Mouse (Mus musculus) heart, embryonic 11.5 days (tissue): ENCODE data around the gene Wars2. TPM values are rescaled to one million over a fixed set of nuclear protein-coding genes. Genes with fewer than 3 reads are reported as not detected.
A peak's percentile ranks its signal among the peaks of the same experiment; 100 is the strongest.

ENCODE experiments used
- ATAC-seq: fragments of 200-750 bp; cut with Nextera tagmentation; replicated peaks from 2 replicates; pipeline ENCODE4 v1.8.0; 2017; ENCODE audit warnings: moderate library complexity; ENCODE audit not compliant: insufficient number of reproducible peaks, low FRiP score, low TSS enrichment
- H3K27ac ChIP-seq: fragments of 300-500 bp; sonication (generic); 2 replicates; pipeline ENCODE4 v1.5.1; 2014; ENCODE audit warnings: mild to moderate bottlenecking, low read depth, low read length
- H3K27me3 ChIP-seq: fragments of 300-500 bp; sonication (generic); 2 replicates; pipeline ENCODE4 v1.6.1; 2014; ENCODE audit warnings: mild to moderate bottlenecking, low read length, mixed read lengths; ENCODE audit not compliant: control insufficient read depth, insufficient read depth
- H3K36me3 ChIP-seq: fragments of 300-500 bp; sonication (generic); 2 replicates; pipeline ENCODE4 v1.6.1; 2014; ENCODE audit warnings: mild to moderate bottlenecking, low read length, moderate library complexity, mixed read lengths; ENCODE audit not compliant: control insufficient read depth, insufficient read depth
- H3K4me1 ChIP-seq: fragments of 300-500 bp; sonication (generic); 2 replicates; pipeline ENCODE4 v1.6.1; 2014; ENCODE audit warnings: low read length; ENCODE audit not compliant: control insufficient read depth, insufficient read depth
- H3K4me2 ChIP-seq: fragments of 300-500 bp; sonication (generic); 2 replicates; pipeline ENCODE4 v1.6.1; 2014; ENCODE audit warnings: mild to moderate bottlenecking, moderate library complexity
- H3K4me3 ChIP-seq: fragments of 300-500 bp; sonication (generic); 2 replicates; pipeline ENCODE4 v1.5.1; 2014; ENCODE audit warnings: low read depth, low read length
- H3K9ac ChIP-seq: fragments of 300-500 bp; sonication (generic); 2 replicates; pipeline ENCODE4 v1.6.1; 2014; ENCODE audit warnings: mild to moderate bottlenecking, low read depth, low read length, moderate library complexity
- H3K9me3 ChIP-seq: fragments of 300-500 bp; sonication (generic); replicated peaks from 2 replicates; pipeline ENCODE4 v1.6.1; 2016; ENCODE audit warnings: low read length; ENCODE audit not compliant: control insufficient read depth
- WGBS: fragments of 180-500 bp; shearing (Covaris S2); extraction: QIAGEN DNeasy Blood & Tissue Kit; methylation state at CpG from one replicate; pipeline ENCODE4 v1.1.7; 2014; ENCODE audit not compliant: insufficient replicate concordance; 5-methylcytosine and 5-hydroxymethylcytosine counted together
- polyA plus RNA-seq: library from polyadenylated mRNA; unstranded; fragments of >200 nt; fragmentation: Nextera tagmentation; extraction: Ambion mirVana; gene quantifications from 2 replicates; pipeline ENCODE4 v1.2.1, GENCODE M21; 2014

Gene Wars2
- polyA plus RNA-seq, 1 experiment from 2014 or later = 9.0 TPM

- ATAC-seq = no peak
- no peaks in the 10 kb centered on the region for H3K9me3 ChIP-seq
- 0 out of 2 replicates have a peak, but pooled peaks cover 3% of the 10 kb centered on the region for H3K4me1 ChIP-seq
- H3K4me3 ChIP-seq = peak overlapping the region; percentile 0; the same call in 1 of the 2 replicates
- under 1% methylated on average over 18 of the region's 18 CpGs for WGBS
- no peak overlapping the region for H3K9ac ChIP-seq
- H3K36me3 ChIP-seq = no peaks in the 10 kb centered on the region
- H3K27ac ChIP-seq = no peak overlapping the region
- peaks cover 79% of the 10 kb centered on the region for H3K27me3 ChIP-seq
- H3K4me2 ChIP-seq = no peak overlapping the region
These were observed 120.5 kb downstream of the Wars2 start for GRCm38 (mm10) chr3:99261371-99261791.

GRCm38 (mm10) chr3:99261986-99262385, 121.1 kb downstream of the Wars2 start:
- Histone ChIP-seq H3K4me1 (no peaks in the 10 kb centered on the region), H3K27me3 (peaks cover 74% of the 10 kb centered on the region), H3K9ac (no peak overlapping the region), H3K27ac (no peak overlapping the region), H3K4me2 (no peak overlapping the region), H3K9me3 (no peaks in the 10 kb centered on the region), H3K36me3 (no peaks in the 10 kb centered on the region), H3K4me3 (no peak overlapping the region)
- no peak for ATAC-seq
- WGBS = 6% methylated on average over 2 of the region's 2 CpGs

DNA sequence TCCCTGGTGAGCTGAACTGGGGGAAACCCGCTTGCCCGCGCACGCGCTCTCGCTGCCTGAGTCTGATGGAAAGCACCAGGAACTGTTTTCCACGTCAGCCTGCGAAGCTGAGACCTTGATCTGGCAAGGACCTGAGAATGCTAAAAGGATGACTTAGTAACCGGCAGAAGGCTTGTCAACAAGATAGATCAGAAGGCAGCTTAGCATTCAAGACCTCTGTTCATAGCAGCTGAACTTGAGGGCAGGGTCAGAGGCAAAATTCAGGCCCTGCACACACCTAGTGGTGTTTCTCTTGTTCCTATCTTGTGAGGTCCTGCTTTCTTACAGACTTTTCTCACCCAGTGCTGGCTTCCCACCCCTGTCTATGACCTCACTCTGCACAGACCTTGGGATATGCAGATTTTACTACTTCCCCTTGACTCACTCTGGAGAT, 122.6 kb downstream of the Wars2 start:
- no peak for ATAC-seq
- WGBS = 22% methylated on average over 9 of the region's 9 CpGs
- no peak overlapping the region for H3K4me3 ChIP-seq
- H3K36me3 ChIP-seq = no peaks in the 10 kb centered on the region
- peaks cover 63% of the 10 kb centered on the region for H3K27me3 ChIP-seq
- H3K9ac ChIP-seq = no peak overlapping the region
- no peak overlapping the region for H3K4me2 ChIP-seq
- no peaks in the 10 kb centered on the region for H3K9me3 ChIP-seq
- H3K4me1 ChIP-seq = no peaks in the 10 kb centered on the region
- H3K27ac ChIP-seq = no peak overlapping the region

GRCm38 (mm10) chr3:99264695-99265094, 123.8 kb downstream of the Wars2 start:
- no peak for ATAC-seq
- no peak overlapping the region for H3K27ac ChIP-seq
- no peaks in the 10 kb centered on the region for H3K36me3 ChIP-seq
- H3K4me1 ChIP-seq = no peaks in the 10 kb centered on the region
- peaks cover 53% of the 10 kb centered on the region for H3K27me3 ChIP-seq
- H3K4me2 ChIP-seq = no peak overlapping the region
- H3K4me3 ChIP-seq = no peak overlapping the region
- WGBS = 33% methylated on average over 7 of the region's 7 CpGs
- H3K9ac ChIP-seq = no peak overlapping the region
- no peaks in the 10 kb centered on the region for H3K9me3 ChIP-seq

DNA sequence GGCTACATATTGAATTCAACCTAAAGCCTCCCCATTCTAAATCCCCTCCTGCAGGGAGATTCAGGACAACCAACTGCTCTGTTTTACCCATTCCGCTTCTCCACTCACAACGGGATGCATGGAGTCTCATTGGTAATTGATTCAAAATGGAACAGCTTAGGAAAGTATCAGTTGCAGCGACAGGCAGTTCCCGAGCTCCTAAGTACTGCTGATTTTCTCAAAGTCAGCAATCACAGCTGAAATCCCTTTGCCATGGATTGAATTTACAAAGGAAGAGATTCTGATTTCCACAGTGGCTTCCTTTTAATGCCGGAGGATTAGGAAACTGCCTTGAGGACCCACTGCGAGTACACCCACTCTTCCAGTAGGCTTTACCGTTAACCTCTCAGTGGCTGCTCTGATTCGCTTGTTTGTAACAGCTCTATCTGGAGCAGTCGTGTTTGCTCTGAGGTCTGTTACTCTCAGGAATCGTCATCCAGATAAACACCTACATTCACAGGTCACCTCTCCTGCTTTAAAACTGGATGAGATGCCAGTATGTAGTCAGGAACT, 126.0 kb downstream of the Wars2 start:
- Histone ChIP-seq H3K9me3 (no peaks in the 10 kb centered on the region), H3K9ac (no peak overlapping the region), H3K27me3 (peaks cover 35% of the 10 kb centered on the region), H3K27ac (no peak overlapping the region), H3K36me3 (no peaks in the 10 kb centered on the region), H3K4me2 (no peak overlapping the region), H3K4me1 (no peaks in the 10 kb centered on the region), H3K4me3 (no peak overlapping the region)
- WGBS = 49% methylated on average over 10 of the region's 10 CpGs
- ATAC-seq = no peak

DNA sequence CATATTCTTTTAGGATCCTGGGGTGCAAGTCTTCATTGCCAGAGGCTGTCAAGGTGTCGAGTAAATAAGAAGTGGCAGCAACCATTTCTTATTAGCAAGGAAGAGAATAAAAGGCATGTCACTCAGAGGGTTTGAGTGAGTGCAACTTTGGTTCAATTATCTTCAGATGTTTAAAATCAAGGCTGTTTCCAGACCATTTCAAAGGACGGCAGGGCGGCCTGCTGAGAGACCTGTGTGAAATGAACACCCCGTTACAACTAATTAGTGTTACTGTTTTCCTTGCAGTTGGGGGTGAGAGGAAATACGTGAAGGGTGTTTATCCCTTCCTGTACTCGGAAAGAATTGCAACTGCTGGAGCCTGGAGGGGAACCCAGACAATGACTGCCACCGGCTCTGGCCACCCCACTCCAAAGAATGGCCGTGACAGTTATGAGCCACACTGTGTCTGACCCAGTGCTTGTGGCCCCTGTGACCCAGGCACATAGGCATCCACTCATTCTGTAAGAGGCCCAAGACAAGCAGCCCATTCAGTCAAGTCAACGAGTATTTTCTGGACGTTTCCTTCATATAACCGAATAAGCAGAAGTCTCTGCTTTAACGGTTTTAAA, 137.2 kb downstream of the Wars2 start:
- no peaks in the 10 kb centered on the region for H3K4me1 ChIP-seq
- H3K36me3 ChIP-seq = no peaks in the 10 kb centered on the region
- H3K9me3 ChIP-seq = no peaks in the 10 kb centered on the region
- WGBS = 53% methylated on average over 12 of the region's 12 CpGs
- ATAC-seq = no peak
- no peak overlapping the region for H3K27ac ChIP-seq
- H3K4me2 ChIP-seq = no peak overlapping the region
- no peaks in the 10 kb centered on the region for H3K27me3 ChIP-seq
- H3K9ac ChIP-seq = no peak overlapping the region
- H3K4me3 ChIP-seq = no peak overlapping the region

- Histone ChIP-seq H3K9ac (no peak overlapping the region), H3K9me3 (no peaks in the 10 kb centered on the region), H3K27ac (no peak overlapping the region), H3K27me3 (no peaks in the 10 kb centered on the region), H3K36me3 (no peaks in the 10 kb centered on the region), H3K4me1 (no peaks in the 10 kb centered on the region), H3K4me2 (no peak overlapping the region), H3K4me3 (no peak overlapping the region)
- 68% methylated on average over 3 of the region's 3 CpGs for WGBS
- ATAC-seq = no peak
These were observed 138.8 kb downstream of the Wars2 start for GRCm38 (mm10) chr3:99279718-99280117.

DNA sequence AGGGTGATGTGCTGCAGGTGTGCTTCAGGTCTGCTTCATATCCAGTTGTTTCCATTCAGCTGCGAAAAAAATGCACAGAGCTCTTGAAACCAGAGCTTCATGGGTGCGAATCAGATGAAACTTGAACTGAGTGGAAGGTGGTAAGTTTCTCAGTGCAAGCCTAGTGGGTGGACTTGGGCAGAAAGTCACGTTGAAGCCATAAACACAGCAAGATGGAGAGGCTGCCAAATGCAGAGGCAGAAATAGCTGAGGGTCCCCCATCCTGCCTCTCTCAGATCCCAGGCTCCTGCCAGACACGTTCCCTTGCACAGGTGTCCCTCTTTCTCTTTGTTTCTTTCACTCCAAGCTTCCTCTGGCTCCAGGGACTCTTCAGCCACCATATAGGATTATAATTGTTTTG, 140.6 kb downstream of the Wars2 start:
- Histone ChIP-seq H3K9me3 (no peaks in the 10 kb centered on the region), H3K4me2 (no peak overlapping the region), H3K4me1 (no peaks in the 10 kb centered on the region), H3K4me3 (no peak overlapping the region), H3K27ac (no peak overlapping the region), H3K9ac (no peak overlapping the region), H3K27me3 (no peaks in the 10 kb centered on the region), H3K36me3 (no peaks in the 10 kb centered on the region)
- WGBS = 59% methylated on average over 4 of the region's 4 CpGs
- ATAC-seq = no peak

DNA sequence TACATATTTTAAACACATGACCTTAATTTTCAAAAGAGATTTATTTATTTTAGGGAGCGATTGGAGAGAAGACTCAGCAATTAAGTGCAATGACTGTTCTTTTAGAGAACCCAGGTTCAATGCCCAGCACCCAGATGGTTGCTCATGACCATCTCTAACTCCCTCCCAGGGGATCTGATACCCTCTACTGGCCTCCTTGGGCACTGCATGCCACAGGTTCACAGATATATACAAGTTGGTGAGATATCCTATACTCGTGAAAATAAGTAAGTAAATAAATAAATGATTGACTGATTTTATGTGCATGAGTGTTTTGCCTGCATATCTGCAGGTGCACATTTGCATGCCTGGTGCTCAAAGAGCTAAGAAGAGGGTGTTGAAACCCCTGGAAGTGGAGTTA, 147.4 kb downstream of the Wars2 start:
- H3K9ac ChIP-seq = no peak overlapping the region
- no peaks in the 10 kb centered on the region for H3K27me3 ChIP-seq
- H3K27ac ChIP-seq = no peak overlapping the region
- H3K4me3 ChIP-seq = no peak overlapping the region
- H3K36me3 ChIP-seq = no peaks in the 10 kb centered on the region
- no peak overlapping the region for H3K4me2 ChIP-seq
- no peaks in the 10 kb centered on the region for H3K4me1 ChIP-seq
- 43% methylated on average over 2 of the region's 2 CpGs for WGBS
- H3K9me3 ChIP-seq = no peaks in the 10 kb centered on the region
- ATAC-seq = no peak
